In the genomic region with DNA sequence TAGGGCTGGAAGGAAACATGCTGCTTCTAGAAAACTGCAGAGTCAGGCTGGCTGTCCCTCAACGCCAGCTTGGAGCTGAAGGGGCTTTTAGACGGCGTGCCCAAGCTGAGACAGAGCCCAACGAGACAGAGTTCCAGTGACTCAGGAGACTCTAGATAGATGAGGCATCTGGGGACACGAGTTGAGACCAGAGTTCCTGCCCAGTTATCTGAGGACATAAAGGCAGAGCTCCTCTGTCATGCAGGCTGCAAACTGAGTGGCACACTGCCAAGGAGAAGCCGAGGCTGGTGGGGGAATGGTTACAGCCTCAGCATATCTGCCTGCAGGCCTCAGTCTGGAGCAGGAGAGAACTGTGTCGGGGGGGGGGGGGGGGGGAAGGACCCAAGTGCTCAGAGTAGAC, we compare ENCODE assay signal across 8 mouse cellular contexts.
DNase-seq lines count a peak whose midpoint lies in the region; ATAC-seq lines count a peak whose summit lies in the region.

No protein-coding gene starts in this region.

- intact Hi-C loops in left cerebral cortex, postnatal 36 days (cut with DNase I) = no loop called here

- no peak for ATAC-seq in kidney, embryonic 15.5 days (replicated peaks; ENCODE audit: low FRiP score)
- ATAC-seq in intestine, embryonic 15.5 days = peak; percentile 62
- peak; percentile 74 for ATAC-seq in midbrain, embryonic 13.5 days

- no peak overlapping the region for H3K9ac ChIP-seq in kidney, embryonic 15.5 days
- H3K9ac ChIP-seq in intestine, embryonic 15.5 days = no peak overlapping the region
- no peak overlapping the region for H3K9ac ChIP-seq in midbrain, embryonic 13.5 days (replicated peaks)

- DNase-seq in kidney, adult 11 months = peak; percentile 24
- peak; percentile 66 for DNase-seq in cerebellum, adult 9-10 months
- DNase-seq in gastrocnemius, postnatal 4 days (ENCODE audit: low spot score in 2 of 2) = peak; percentile 53 to 76
- DNase-seq in left cerebral cortex, postnatal 36 days (ENCODE audit: low spot score in 2 of 2) = peak; percentile 52 to 63
- peak; percentile 60 for DNase-seq in urinary bladder, postnatal 25 days (ENCODE audit: low spot score)

- H3K36me3 ChIP-seq in kidney, embryonic 15.5 days = no peaks in the 10 kb centered on the region
- no peaks in the 10 kb centered on the region for H3K36me3 ChIP-seq in intestine, embryonic 15.5 days
- H3K36me3 ChIP-seq in midbrain, embryonic 13.5 days = no peaks in the 10 kb centered on the region

- 45% methylated on average over 7 of the region's 7 CpGs for WGBS in kidney, embryonic 15.5 days
- 35% methylated on average over 7 of the region's 7 CpGs for WGBS in intestine, embryonic 15.5 days
- 43% methylated on average over 7 of the region's 7 CpGs for WGBS in midbrain, embryonic 13.5 days

- H3K4me1 ChIP-seq in kidney, embryonic 15.5 days = peaks cover 22% of the 10 kb centered on the region
- peaks cover 5% of the 10 kb centered on the region; the same call in 1 of the 2 replicates for H3K4me1 ChIP-seq in intestine, embryonic 15.5 days (replicated peaks)
- peaks cover 27% of the 10 kb centered on the region for H3K4me1 ChIP-seq in midbrain, embryonic 13.5 days (replicated peaks)

- no peak overlapping the region for H3K27ac ChIP-seq in kidney, embryonic 15.5 days
- no peak overlapping the region for H3K27ac ChIP-seq in intestine, embryonic 15.5 days
- H3K27ac ChIP-seq in midbrain, embryonic 13.5 days = peak overlapping the region; percentile 39

- no peak overlapping the region for H3K4me3 ChIP-seq in kidney, embryonic 15.5 days (replicated peaks)
- H3K4me3 ChIP-seq in intestine, embryonic 15.5 days (replicated peaks) = no peak overlapping the region
- H3K4me3 ChIP-seq in midbrain, embryonic 13.5 days (replicated peaks) = no peak overlapping the region

- H3K27me3 ChIP-seq in kidney, embryonic 15.5 days = no peaks in the 10 kb centered on the region
- no peaks in the 10 kb centered on the region for H3K27me3 ChIP-seq in intestine, embryonic 15.5 days (replicated peaks)
- H3K27me3 ChIP-seq in midbrain, embryonic 13.5 days = no peaks in the 10 kb centered on the region

- H3K9me3 ChIP-seq in kidney, embryonic 15.5 days (replicated peaks) = no peaks in the 10 kb centered on the region
- no peaks in the 10 kb centered on the region for H3K9me3 ChIP-seq in intestine, embryonic 15.5 days
- no peaks in the 10 kb centered on the region for H3K9me3 ChIP-seq in midbrain, embryonic 13.5 days

- H3K4me2 ChIP-seq in kidney, embryonic 15.5 days = no peak overlapping the region
- no peak overlapping the region for H3K4me2 ChIP-seq in intestine, embryonic 15.5 days (replicated peaks)
- no peak overlapping the region for H3K4me2 ChIP-seq in midbrain, embryonic 13.5 days (replicated peaks)
